Mouse (Mus musculus) spleen, adult 2 months (tissue): Measurements from ENCODE around the gene Gopc. TPM values are rescaled to one million over a fixed set of nuclear protein-coding genes. Genes with fewer than 3 reads are reported as not detected.

Experiments used
- DNase-seq, 2 experiments: peaks; one replicate each; pipeline versions ENCODE4 v3.0.0 to v3.0.0-alpha.2; 2012 to 2021; ENCODE audit warnings: low spot score in 2 of 2, low read depth in 1 of 2
- H3K27ac ChIP-seq: fragments of 200-500 bp; 2 replicates; pipeline ENCODE4 v1.5.1; 2012; ENCODE audit warnings: low read length, inconsistent platforms; ENCODE audit not compliant: insufficient read depth
- H3K27me3 ChIP-seq: fragments of 200-500 bp; 2 replicates; pipeline ENCODE4 v1.6.1; 2012; ENCODE audit warnings: mild to moderate bottlenecking, moderate library complexity, low read length, inconsistent platforms; ENCODE audit not compliant: control insufficient read depth, insufficient read depth
- H3K36me3 ChIP-seq: fragments of 200-500 bp; 2 replicates; pipeline ENCODE4 v1.6.1; 2012; ENCODE audit warnings: mild to moderate bottlenecking, low read length, inconsistent platforms; ENCODE audit not compliant: control insufficient read depth, insufficient read depth
- H3K4me1 ChIP-seq: fragments of 200-500 bp; 2 replicates; pipeline ENCODE4 v1.6.1; 2011; ENCODE audit warnings: inconsistent platforms; ENCODE audit not compliant: control insufficient read depth, insufficient read depth, insufficient read length
- H3K4me3 ChIP-seq: fragments of 200-500 bp; 2 replicates; pipeline ENCODE4 v1.5.1; 2011; ENCODE audit warnings: mild to moderate bottlenecking, inconsistent platforms; ENCODE audit not compliant: insufficient read depth, insufficient read length; ENCODE audit errors: extremely low read depth
- CTCF ChIP-seq: fragments of 200-500 bp; IDR thresholded peaks from 2 replicates; pipeline ENCODE4 v1.5.1; 2011; ENCODE audit warnings: mild to moderate bottlenecking, inconsistent platforms; ENCODE audit not compliant: insufficient read depth, insufficient read length, insufficient replicate concordance; ENCODE audit errors: extremely low read depth
- WGBS: fragments of 180-500 bp; shearing (Covaris S2); methylation state at CpG from one replicate; pipeline ENCODE4 v1.1.7; 2018; 5-methylcytosine and 5-hydroxymethylcytosine counted together
- polyA plus RNA-seq: library from polyadenylated mRNA; depleted of rRNA; stranded (reverse); fragments of >200 nt; gene quantifications from 2 replicates; pipeline ENCODE4 v1.2.3, GENCODE M21; 2012; rRNA removed

Gene Gopc
- polyA plus RNA-seq, 1 experiment = 4.6 TPM

DNA sequence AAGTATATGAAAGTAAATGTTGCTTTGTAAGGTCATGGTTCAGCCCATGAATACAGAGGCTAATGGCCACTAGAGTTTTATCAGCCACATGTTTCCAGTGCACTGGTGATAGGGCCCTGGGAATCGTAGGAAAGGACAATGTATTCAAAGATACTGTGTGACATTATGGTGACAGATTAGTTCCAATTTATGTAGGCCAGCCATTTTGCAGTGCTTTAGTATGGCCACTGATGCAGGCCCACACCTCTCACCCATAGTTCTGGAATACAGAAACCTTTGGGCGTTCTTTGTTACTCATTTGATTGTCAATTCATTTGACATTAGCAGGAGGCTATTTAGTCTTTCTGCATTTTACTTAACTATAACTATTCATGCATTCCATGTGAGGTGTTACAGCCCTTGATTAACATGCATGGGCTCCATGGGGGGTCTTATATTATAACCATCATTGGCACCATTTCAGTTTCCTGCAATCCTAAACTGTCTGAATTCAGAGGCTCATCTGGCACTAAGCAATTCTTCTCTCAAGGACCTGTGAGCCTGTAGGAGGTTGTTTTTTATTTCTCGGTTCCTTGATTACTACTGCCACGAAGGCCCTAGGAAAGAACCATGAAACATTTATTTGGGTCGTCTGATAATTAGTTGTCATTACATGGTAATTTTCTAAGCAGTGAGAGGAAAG lies 93.9 kb downstream of the Gopc start:
- H3K27me3 ChIP-seq = no peaks in the 10 kb centered on the region
- WGBS = 90% methylated on average over 5 of the region's 5 CpGs
- DNase-seq = no peak
- no peak overlapping the region for H3K4me3 ChIP-seq
- H3K27ac ChIP-seq = no peak overlapping the region
- H3K36me3 ChIP-seq = no peaks in the 10 kb centered on the region
- H3K4me1 ChIP-seq = no peaks in the 10 kb centered on the region
- TF ChIP-seq CTCF = no peak

Other genes with a start within 250 kb of the Gopc start
- gene Ros1, start 186.9 kb downstream of the Gopc start, polyA plus RNA-seq = not detected in 2 replicates
- 2.0 and 2.2 TPM in 2 replicates for gene Dcbld1, start 148.5 kb downstream of the Gopc start, polyA plus RNA-seq
- not detected in 2 replicates for gene Gm26741, start 23.4 kb downstream of the Gopc start, polyA plus RNA-seq
- not detected in 2 replicates for gene Nepn, start 6.8 kb upstream of the Gopc start, polyA plus RNA-seq
- gene Nus1, start 35.4 kb upstream of the Gopc start, polyA plus RNA-seq = 7.3 and 10.6 TPM in 2 replicates